Mouse (Mus musculus): ENCODE measurements around the gene Mrap. TPM values are rescaled to one million over a fixed set of nuclear protein-coding genes. Genes with fewer than 3 reads are reported as not detected.

Gene Mrap
- total RNA-seq, 4 experiments from 2014 or later = 200 to 615 (median 376) TPM

- no peak for DNase-seq
These were observed 15.5 kb downstream of the Mrap start for GRCm38 (mm10) chr16:90753386-90753941.

DNA sequence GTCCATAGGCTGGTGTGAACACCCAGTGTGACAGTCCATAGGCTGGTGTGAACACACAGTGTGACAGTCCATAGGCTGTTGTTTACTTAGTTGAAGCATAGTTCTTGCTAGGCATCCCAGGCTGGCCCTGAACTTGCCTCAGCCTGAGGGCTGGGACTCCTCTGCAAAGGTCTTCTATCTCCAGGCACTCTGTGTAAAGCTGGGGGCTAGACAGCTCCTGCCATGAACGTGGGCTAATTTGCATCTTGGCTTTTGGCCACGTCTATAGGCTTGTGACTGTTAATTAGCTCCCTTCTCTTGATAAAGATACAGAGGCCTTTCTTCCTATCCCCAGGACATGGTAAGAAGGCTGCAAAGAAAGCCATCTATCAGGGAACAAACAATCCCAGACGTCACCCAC, 21.3 kb downstream of the Mrap start:
- no peak for DNase-seq

- DNase-seq = no peak
These were observed 22.5 kb downstream of the Mrap start for GRCm38 (mm10) chr16:90760515-90760914.

- peak; percentile 77 for DNase-seq
These were observed 27.3 kb downstream of the Mrap start for GRCm38 (mm10) chr16:90765195-90765877.

DNA sequence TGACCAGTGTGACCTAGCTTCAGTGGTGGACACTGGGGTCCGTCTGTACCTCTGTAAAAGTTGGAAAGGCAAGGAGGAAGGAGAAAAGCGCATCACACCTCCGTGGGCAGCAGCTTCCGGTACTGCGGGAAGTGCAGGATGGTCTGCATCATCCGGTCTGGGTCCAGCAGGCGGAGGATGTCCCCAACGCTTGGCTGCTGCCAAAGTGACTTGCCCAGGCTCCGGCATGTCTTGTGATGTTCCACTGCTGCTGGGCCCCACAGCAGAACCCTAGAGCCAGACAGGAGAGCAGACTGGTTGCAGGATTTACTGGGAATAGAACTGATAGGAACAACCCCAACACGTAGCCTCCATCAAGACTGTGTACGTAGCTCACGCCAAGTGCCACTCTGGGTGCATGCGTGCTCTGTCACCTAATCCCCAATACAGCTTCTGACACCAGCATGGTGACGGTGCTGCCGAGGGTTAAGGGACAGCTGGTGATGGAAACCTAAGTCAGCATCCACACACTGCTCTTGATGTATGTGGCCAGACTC, 29.0 kb downstream of the Mrap start:
- no peak for DNase-seq

- DNase-seq = no peak
These were observed 36.2 kb downstream of the Mrap start for GRCm38 (mm10) chr16:90774216-90774615.

DNA sequence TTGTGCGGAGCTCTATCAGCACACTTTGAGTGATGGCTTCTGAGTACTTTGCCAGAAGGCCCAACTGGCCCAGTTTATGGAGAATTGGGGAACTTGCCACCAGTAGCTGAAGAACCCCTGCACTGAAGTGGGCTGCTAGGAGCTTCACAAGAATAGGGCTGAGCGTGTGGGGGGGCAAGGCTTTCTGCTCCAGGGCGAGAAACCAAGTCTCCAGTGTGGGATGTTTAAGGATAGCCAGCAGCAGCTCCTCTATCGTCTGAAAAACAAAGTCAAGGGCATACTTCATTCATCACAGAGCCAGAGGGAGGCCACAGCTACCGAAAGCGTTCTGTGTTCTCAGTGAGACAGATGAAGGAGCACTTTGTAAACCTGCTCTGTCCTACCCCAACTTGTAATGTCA, 36.6 kb downstream of the Mrap start:
- peak; percentile 46 for DNase-seq

DNA sequence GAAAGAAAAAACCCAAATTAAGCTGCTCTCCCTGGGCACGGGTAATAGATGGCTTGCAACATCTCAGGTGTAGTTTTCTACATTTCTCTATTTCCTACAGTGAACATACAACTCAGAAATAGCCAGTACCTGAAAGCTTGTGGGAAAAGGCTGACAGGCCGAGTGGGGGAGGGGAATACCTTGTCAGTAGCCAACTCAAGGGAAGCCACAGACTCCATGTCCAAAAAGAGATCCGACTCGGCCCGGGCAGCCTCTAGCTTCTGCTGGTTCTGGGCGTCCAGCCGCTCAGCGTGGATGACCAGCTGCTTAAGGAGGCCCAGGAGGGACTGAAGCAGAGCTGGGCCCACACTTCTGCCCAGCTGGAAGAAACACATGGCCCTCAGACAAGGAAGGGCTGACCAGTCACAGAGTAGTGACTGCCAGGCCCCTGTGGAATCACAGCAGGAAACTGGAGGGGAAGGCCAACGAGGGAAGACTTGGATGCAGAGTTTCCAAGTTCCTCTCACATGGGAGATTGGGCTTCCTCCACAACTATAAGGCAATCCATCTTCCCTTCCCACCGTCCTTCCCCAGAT, 38.0 kb downstream of the Mrap start:
- no peak for DNase-seq

DNA sequence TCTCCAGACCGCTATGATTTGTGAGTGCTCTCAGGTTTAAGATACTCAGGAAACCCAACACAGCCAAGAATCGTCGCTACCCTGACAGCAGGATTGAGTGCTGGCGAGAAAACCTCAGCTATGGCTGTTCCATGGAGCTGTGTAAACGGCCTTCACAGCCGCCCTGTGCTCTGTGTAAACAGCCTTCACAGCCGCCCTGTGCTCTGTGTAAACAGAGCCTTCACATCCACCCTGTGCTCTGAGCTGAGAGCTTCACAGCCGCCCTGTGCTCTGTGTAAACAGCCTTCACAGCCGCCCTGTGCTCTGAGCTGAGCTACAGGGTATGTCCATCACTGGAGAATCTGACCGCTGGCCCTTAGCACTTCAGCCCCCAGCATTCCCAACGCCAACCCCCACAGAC, 41.8 kb downstream of the Mrap start:
- DNase-seq = no peak

- no peak for DNase-seq
These were observed 45.3 kb downstream of the Mrap start for GRCm38 (mm10) chr16:90783302-90783701.

- DNase-seq = no peak
These were observed 47.2 kb downstream of the Mrap start for GRCm38 (mm10) chr16:90785257-90785656.

DNA sequence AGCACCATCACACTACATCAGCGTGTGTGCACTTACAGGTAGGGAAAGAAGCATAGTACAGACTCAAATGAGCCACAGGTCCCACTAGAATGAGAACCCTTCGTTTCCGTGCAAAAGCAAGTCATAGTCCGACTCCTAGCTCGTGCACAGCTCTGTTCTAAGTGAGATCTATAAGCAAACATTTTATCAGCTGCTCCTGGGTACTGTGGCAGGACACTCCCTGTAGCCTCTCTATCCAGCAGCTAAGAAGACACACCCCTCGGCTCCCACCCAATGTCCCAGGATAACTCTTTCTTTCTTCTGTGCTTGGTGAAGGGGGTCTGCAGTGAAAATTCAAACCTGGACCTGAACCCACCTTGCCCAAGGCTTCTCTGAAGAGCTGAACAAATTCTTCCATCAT, 50.6 kb downstream of the Mrap start:
- no peak for DNase-seq

- DNase-seq = no peak
These were observed 52.9 kb downstream of the Mrap start for GRCm38 (mm10) chr16:90790946-90791345.

GRCm38 (mm10) chr16:90792066-90792465, 54.1 kb downstream of the Mrap start:
- DNase-seq = no peak

DNA sequence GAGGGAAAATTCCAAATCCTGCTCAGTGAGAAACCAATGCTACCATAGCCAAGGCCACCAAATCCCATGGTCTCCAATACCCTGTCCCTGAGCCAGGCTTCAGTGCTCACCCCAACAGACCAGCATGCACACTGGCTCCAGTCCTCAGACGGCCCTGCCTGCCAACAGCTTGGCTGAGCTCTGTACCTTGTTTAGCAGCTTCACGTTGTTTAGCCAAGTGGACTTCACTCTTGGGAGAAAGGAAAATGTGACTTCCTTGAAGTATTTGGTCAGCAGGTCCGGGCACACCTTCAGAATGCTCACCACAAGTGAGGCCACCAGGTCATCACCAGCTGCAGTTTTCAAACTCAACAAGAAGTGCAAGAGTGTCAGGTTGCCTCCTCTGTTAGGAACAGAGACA, 54.5 kb downstream of the Mrap start:
- no peak for DNase-seq

DNA sequence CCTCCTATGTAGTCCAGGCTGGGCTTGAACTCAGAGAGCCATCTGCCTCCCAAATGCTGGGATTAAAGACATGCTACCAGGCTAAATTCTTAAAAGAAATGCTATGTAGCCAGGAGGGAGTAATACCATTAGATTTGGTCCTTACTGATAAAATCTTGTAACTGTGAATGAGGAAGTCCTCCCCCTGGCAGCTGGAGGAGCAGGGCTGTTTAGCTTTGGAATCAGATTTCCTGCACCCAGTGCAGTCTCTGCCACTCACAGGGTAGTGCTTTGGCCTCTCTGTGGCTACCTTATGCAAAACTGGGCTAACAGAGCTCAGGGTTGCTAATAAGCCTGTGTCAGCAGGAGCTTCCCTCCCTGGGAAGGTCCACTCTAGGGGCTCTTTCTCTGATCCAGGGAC, 56.7 kb downstream of the Mrap start:
- DNase-seq = no peak

DNA sequence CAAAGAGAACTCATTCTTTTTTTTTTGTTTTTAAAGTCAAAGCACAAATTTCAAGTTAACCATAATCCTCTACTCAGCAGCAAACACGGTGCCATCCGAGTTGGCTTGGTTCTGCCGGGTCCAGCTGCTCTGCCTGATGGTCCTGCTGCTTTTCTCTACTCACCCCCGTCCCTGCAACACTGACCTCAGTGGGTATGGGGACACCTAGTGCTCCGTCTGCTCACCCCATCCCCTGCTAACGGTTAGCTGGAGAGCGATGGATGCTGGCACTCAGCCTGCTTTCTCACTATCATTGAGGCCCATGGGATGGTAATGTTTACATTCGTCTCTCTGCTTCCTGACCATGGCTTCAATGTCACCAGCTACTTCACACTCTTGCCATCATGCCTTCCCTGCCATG, 60.4 kb downstream of the Mrap start:
- DNase-seq = no peak

GRCm38 (mm10) chr16:90798848-90799247, 60.8 kb downstream of the Mrap start:
- no peak for DNase-seq

Other genes with a start within 250 kb of the Mrap start
- 1 to 10 TPM; 5.4 to 7.8 (median 6.1) TPM for gene Mis18a, start 10.8 kb upstream of the Mrap start, total RNA-seq (2022)
- gene Urb1, start 72.2 kb downstream of the Mrap start, total RNA-seq (2022) = 10 to 100 TPM; 13.5 to 20.2 (median 15.3) TPM
- gene Eva1c, start 88.5 kb downstream of the Mrap start, total RNA-seq (2022) = 1 to 10 TPM; 4.6 to 7.5 (median 6.1) TPM
- 10 to 100 TPM; 28.6 to 44.3 (median 38.4) TPM for gene Cfap298, start 196.9 kb downstream of the Mrap start, total RNA-seq (2022)

Measured in adrenal gland, adult 8-10 months (tissue).